Mouse (Mus musculus) T-helper 17 cell (primary cell): ENCODE data around the gene Ccdc141.

Experiments
- in situ Hi-C, 2 experiments: fragments of 300-600 bp; cut with MboI, MseI; formaldehyde crosslinking; loops; 1 replicate in 1 of 2; 2 replicates in 1 of 2; pipeline ENCODE4 v1.15.1; 2025; ENCODE audit warnings: high pct_unique_total_duplicates in 2 of 2

Ccdc141 gene

GRCm38 (mm10) chr2:77170633-77171105 is at the start of gene Ccdc141:
Ccdc141 (minus strand) TSS chr2:77170636.
- in situ Hi-C loops = loop anchor here in 1 of 2 experiments (25.0 kb wide), 1 partner anchor 883 kb away; no protein-coding TSS in a partner anchor

DNA sequence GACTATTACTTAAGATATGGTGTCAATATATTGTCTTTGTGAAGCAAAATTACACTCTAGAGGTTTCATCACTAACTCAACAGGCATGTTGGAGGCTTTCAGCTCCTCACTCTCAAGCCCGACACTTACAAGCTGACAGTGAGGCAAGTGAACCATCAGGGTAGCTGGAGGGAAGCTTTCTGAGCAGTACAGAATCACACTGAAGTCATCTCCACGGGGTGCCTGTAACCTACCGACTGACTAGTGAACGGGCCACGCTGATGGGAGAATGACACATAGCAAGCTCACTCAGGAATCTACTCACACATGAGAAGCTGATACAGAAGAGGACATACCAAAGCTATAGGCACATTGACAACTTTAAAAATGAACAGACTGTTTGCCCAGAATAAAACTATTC is 42.4 kb upstream of the Ccdc141 start:
- in situ Hi-C loops = no loop called here

GRCm38 (mm10) chr2:77206951-77207350 is 36.5 kb upstream of the Ccdc141 start:
- in situ Hi-C loops = no loop called here

- in situ Hi-C loops = loop anchor here in 1 of 2 experiments (5.0 kb wide), 1 partner anchor 142 kb away; no protein-coding TSS in a partner anchor
These were observed 33.5 kb upstream of the Ccdc141 start for GRCm38 (mm10) chr2:77203916-77204315.

DNA sequence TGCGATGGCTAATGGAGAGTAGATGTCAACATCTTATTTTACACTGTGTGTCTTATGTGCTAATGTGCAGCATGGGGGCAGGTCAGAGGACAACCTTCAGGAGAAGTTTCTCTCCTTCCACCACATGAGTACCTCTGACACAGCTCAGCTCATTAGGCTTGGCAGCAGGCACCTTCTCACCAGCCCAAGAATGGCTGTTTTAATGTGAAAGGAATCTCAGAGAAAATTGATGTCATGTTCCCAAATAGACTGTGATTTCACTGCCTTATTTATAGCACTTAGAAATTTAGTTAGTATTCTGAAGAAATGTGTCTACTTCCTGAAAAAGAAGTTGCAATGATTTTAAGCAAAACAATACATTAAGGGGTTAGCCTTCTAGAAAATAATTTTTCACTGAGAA is 31.5 kb upstream of the Ccdc141 start:
- in situ Hi-C loops = loop anchor here in 1 of 2 experiments (5.0 kb wide), 1 partner anchor 140 kb away; no protein-coding TSS in a partner anchor

DNA sequence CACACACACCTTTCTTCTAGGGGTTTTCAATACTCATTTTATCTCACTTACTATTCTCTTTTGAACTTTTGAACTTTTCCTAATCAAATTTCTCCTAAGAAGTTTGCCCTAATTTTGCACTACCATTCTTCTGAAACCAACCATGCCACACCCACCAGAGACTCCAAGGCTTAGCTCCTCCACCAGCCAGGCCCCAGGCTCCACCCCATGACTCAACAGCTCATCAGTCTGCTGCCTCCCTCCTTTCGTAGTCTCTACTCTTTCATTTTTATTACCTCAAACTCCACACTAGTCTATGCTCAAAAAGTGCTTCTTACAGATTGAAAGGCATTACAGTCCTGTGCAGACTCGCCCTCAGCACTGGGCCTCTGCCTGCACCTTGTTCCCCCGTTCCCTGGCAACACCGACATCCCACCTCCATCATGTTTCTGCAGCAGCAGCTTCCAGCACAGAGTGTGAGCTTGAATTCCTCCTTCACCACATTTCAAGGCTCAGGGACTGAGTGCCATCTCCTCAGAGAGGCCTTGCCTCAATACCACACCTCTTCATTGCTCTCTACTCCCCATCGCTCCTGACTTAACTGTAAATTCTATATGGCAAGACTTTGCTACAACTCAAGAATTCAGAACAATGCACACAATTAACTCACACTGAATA is 30.6 kb upstream of the Ccdc141 start:
- in situ Hi-C loops = loop anchor here in 1 of 2 experiments (5.0 kb wide), 1 partner anchor 139 kb away; no protein-coding TSS in a partner anchor

DNA sequence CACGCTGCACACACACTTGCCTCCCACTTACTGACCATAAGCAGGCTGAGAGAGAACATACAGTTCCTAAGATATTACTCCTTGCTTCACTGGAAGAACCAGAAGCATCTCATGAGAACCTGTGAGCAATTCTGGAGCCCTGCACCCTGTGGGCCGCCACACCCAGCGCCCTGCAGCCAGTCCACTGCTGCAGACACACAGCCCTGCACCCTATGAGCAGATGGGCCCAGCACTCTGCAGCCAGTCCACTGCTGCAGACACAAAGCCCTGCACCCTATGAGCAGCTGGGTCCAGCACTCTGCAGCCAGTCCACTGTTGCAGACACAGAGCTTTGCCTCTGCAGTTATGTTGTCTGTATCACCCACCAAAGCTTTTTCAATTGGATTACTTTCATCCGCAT is 29.9 kb upstream of the Ccdc141 start:
- in situ Hi-C loops = loop anchor here in 1 of 2 experiments (5.0 kb wide), 1 partner anchor 138 kb away; no protein-coding TSS in a partner anchor

GRCm38 (mm10) chr2:77198246-77198645 is 27.8 kb upstream of the Ccdc141 start:
- in situ Hi-C loops = loop anchor here in 1 of 2 experiments (10.0 kb wide), 1 partner anchor 47 kb away; no protein-coding TSS in a partner anchor

DNA sequence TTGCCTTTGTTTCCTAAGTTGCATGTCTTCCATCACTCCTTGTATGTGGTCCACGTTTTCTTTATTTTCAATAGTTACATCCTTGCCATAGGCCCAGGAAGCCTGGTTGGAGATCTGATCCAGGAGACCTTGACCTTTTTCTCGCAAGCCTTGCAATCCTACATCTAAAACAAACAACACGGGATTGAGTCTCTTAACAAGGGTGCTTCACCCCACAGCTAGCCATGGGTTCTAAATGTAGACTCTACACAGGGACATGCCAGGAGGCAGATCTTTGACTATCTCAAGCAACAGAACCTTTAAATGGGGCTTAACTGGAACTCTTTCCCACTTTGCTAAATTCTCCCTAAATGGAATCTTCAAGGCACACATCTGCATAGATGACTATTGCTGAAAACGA is 26.4 kb upstream of the Ccdc141 start:
- in situ Hi-C loops = loop anchor here in 1 of 2 experiments (10.0 kb wide), 1 partner anchor 48 kb away; no protein-coding TSS in a partner anchor

GRCm38 (mm10) chr2:77195056-77195455 is 24.6 kb upstream of the Ccdc141 start:
- in situ Hi-C loops = loop anchor here in 1 of 2 experiments (10.0 kb wide), 1 partner anchor 50 kb away; no protein-coding TSS in a partner anchor

DNA sequence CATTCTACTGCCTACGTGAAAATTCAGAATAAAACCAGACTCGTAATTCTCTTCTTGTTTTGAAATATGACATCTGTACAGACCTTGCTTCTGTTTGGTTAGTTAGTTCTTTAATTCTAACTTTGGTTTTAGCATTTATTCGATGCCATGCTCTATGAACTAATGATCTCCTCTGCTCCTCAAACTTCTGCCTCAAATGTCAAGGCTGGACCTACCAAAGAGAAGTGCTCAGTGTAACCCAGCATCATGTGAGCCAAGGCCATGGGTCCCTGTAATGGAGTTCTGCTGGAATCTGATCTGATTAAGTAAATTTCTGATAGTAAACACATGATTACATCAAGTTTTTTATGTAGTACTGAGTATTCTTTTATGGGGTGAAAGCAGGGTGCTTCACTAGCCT is 21.4 kb upstream of the Ccdc141 start:
- in situ Hi-C loops = loop anchor here in 1 of 2 experiments (10.0 kb wide), 1 partner anchor 53 kb away; no protein-coding TSS in a partner anchor

GRCm38 (mm10) chr2:77190891-77191290 is 20.5 kb upstream of the Ccdc141 start:
- in situ Hi-C loops = loop anchor here in 1 of 2 experiments (10.0 kb wide), 1 partner anchor 54 kb away; no protein-coding TSS in a partner anchor

- in situ Hi-C loops = loop anchor here in 1 of 2 experiments (10.0 kb wide), 1 partner anchor 54 kb away; no protein-coding TSS in a partner anchor
These were observed 19.9 kb upstream of the Ccdc141 start for GRCm38 (mm10) chr2:77190301-77190700.

DNA sequence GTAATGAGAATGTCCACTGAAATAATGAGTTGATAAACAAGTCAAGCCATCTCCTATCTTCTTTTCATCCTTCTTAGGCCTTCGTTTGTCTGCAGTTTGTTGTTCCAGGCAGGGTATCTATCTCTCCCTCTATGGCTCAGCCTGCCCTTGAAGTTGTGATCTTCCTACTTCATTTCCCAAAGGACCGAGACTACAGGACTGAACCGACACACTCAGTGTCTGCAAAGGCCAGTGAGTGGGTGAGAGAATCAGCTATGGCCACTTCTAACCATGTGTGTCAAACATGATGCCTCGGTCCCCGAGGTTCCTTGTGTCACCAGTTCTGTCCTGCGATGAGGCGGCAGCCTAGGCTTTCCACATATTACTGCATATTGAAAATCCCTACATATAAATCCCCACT is 19.2 kb upstream of the Ccdc141 start:
- in situ Hi-C loops = loop anchor here in 1 of 2 experiments (10.0 kb wide), 1 partner anchor 55 kb away; no protein-coding TSS in a partner anchor

DNA sequence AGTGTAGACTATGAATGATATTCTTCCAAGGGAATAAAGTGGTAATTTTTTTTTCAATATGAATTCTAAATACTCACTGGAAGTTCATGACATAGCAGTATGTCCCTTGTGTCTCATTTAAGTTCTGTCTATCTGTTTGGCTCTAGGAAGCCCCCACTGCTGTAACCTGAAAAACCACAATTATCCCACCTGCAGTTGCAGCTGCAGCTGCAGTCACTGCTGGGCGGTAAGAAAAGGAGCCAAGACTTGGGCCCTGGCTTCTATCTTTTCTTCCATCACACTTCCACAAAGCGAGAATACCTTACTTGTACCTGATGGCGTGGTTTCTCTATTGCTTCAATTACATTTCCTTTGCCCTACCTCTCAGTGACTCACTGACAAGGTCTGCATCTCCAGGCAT is 17.1 kb upstream of the Ccdc141 start:
- in situ Hi-C loops = no loop called here

- in situ Hi-C loops = no loop called here
These were observed 16.5 kb upstream of the Ccdc141 start for GRCm38 (mm10) chr2:77186912-77187311.

DNA sequence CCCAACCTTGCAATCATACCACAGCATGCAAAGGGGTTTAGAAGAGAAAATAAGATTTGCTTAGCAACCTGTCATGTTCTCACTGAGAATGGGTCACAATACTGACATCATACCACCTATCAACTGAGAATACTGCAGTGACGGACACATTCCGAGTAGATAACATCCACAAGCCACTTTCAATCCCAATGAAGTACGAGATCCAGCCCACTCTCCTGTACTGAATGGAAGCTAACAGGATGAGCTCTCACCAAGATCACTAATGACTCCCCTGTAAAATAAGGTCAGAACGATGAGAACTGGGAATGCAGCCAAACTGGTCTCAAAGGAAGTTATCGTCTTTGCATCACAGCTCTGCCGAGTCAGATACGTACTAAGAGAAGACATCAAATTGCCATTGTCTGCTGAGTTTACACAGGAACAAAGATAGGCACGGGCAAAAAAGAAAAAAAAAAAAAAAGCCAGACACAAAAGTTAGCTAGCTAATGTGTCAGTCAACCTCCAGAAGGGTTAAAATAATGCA is 13.7 kb upstream of the Ccdc141 start:
- in situ Hi-C loops = no loop called here

- in situ Hi-C loops = no loop called here
These were observed 13.2 kb upstream of the Ccdc141 start for GRCm38 (mm10) chr2:77183646-77184045.

- in situ Hi-C loops = no loop called here
These were observed 12.6 kb upstream of the Ccdc141 start for GRCm38 (mm10) chr2:77182996-77183380.

- in situ Hi-C loops = no loop called here
These were observed 12.0 kb upstream of the Ccdc141 start for GRCm38 (mm10) chr2:77182271-77182995.

DNA sequence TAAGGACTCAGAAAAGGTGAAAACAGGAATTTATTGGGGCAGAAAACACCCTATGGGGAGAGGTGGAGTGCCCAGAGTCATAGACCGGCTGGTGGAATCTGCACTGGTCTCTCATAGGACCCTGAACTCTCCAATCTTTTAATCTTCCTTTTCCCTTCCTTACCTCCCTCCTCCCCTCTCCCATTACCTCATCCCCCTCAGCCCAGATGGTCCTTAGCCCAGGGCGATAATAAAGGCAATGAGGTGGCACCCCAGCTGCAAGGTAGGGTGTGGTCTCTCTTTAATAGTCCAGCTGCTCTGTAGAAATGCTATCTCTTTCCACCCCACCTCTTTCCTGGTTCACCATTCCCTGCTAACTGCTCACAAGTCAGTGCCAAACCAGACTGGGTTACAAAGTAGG is 7.0 kb upstream of the Ccdc141 start:
- in situ Hi-C loops = no loop called here

DNA sequence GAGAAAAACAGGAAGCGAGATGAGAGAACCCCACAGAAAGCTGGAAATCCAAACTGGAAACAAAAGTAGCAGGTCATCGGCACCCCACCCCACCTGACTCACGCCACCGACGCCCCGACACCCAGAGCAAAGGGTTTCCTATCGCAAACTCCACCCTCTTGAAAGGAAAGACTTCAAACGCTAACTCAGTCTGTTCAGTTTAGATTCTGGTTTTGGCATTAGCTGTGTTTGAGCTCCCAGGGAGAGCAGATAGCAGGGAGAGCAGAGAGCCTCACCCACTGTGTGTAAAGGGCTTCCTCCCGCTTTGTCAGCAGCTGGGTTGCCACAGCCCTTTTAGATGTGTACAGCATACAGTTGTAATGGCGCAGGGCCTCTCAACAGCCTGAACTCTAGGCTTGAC is 6.0 kb upstream of the Ccdc141 start:
- in situ Hi-C loops = no loop called here
